ENCODE assay signal across 7 mouse cellular contexts in genomic region chr2:10785156-10785555, GRCm38 (mm10).
DNase-seq lines count a peak whose midpoint lies in the region; ATAC-seq and TF ChIP-seq lines count a peak whose summit lies in the region.

No protein-coding gene starts in this region.

- DNase-seq in midbrain, embryonic 11.5 days (ENCODE audit: low spot score, missing footprints) = peak; percentile 88
- peak; percentile 48 for DNase-seq in WW6 (ENCODE audit: low read depth, low spot score)
- DNase-seq in induced T-regulatory cell, adult 2 months (ENCODE audit: low read depth) = peak; percentile 75
- peak; percentile 8 for DNase-seq in lung, adult 2 months
- peak; percentile 18 for DNase-seq in stomach, postnatal 0 days (ENCODE audit: low spot score)

- H3K4me3 ChIP-seq in midbrain, embryonic 11.5 days (ENCODE audit: low read depth, low read length) = no peak overlapping the region
- no peak overlapping the region for H3K4me3 ChIP-seq in midbrain, embryonic 15.5 days
- no peak overlapping the region for H3K4me3 ChIP-seq in lung, adult 2 months (replicated peaks; ENCODE audit: extremely low read depth, low read depth, low read length)
- no peak overlapping the region for H3K4me3 ChIP-seq in stomach, postnatal 0 days (ENCODE audit: low read depth, low read length)

- H3K36me3 ChIP-seq in midbrain, embryonic 11.5 days (ENCODE audit: control insufficient read depth, insufficient read depth, low read length) = no peaks in the 10 kb centered on the region
- H3K36me3 ChIP-seq in midbrain, embryonic 15.5 days (replicated peaks) = no peaks in the 10 kb centered on the region
- no peaks in the 10 kb centered on the region for H3K36me3 ChIP-seq in stomach, postnatal 0 days (ENCODE audit: control insufficient read depth, insufficient read depth, low read length)

- TF ChIP-seq EP300 in stomach, postnatal 0 days (optimal IDR thresholded peaks at IDR 0.05) = no peak

- TF ChIP-seq POLR2A in lung, adult 2 months (IDR thresholded peaks at IDR 0.05; ENCODE audit: borderline replicate concordance, extremely low read depth, low read depth, low read length) = no peak

- no peak for ATAC-seq in midbrain, embryonic 11.5 days (ENCODE audit: low FRiP score)
- no peak for ATAC-seq in midbrain, embryonic 15.5 days (replicated peaks)
- ATAC-seq in common myeloid progenitor, adult 5-6 weeks (replicated peaks; ENCODE audit: low read depth, poor library complexity, severe bottlenecking) = peak; percentile 87
- no peak for ATAC-seq in stomach, postnatal 0 days (ENCODE audit: low FRiP score, low TSS enrichment)

- H3K9ac ChIP-seq in midbrain, embryonic 11.5 days (ENCODE audit: low read length) = no peak overlapping the region
- H3K9ac ChIP-seq in midbrain, embryonic 15.5 days = no peak overlapping the region
- no peak overlapping the region for H3K9ac ChIP-seq in stomach, postnatal 0 days (ENCODE audit: low read length)

- no peaks in the 10 kb centered on the region for H3K9me3 ChIP-seq in midbrain, embryonic 11.5 days (ENCODE audit: control insufficient read depth, low read length)
- H3K9me3 ChIP-seq in midbrain, embryonic 15.5 days = no peaks in the 10 kb centered on the region
- no peaks in the 10 kb centered on the region for H3K9me3 ChIP-seq in stomach, postnatal 0 days (ENCODE audit: control insufficient read depth, low read length)

- H3K27me3 ChIP-seq in midbrain, embryonic 11.5 days (ENCODE audit: control insufficient read depth, insufficient read depth, low read length) = no peaks in the 10 kb centered on the region
- H3K27me3 ChIP-seq in midbrain, embryonic 15.5 days (replicated peaks) = no peaks in the 10 kb centered on the region
- no peaks in the 10 kb centered on the region for H3K27me3 ChIP-seq in stomach, postnatal 0 days (ENCODE audit: control insufficient read depth, insufficient read depth, low read length)

- WGBS in midbrain, embryonic 11.5 days = 25% methylated on average over 2 of the region's 2 CpGs
- 24% methylated on average over 2 of the region's 2 CpGs for WGBS in midbrain, embryonic 15.5 days
- 22% methylated on average over 2 of the region's 2 CpGs for WGBS in lung, adult 2 months
- 12% methylated on average over 2 of the region's 2 CpGs for WGBS in stomach, postnatal 0 days

- H3K27ac ChIP-seq in midbrain, embryonic 11.5 days (ENCODE audit: low read depth, low read length) = no peak overlapping the region
- no peak overlapping the region for H3K27ac ChIP-seq in midbrain, embryonic 15.5 days
- H3K27ac ChIP-seq in stomach, postnatal 0 days (replicated peaks) = no peak overlapping the region

- peak; percentile 68 for TF ChIP-seq CTCF in lung, adult 2 months (IDR thresholded peaks at IDR 0.05; ENCODE audit: insufficient read depth, low read length)
- TF ChIP-seq CTCF in stomach, postnatal 0 days (IDR thresholded peaks at IDR 0.05; ENCODE audit: low read depth) = peak; percentile 82

- no peak overlapping the region for H3K4me2 ChIP-seq in midbrain, embryonic 11.5 days
- no peak overlapping the region for H3K4me2 ChIP-seq in midbrain, embryonic 15.5 days
- H3K4me2 ChIP-seq in stomach, postnatal 0 days (replicated peaks; ENCODE audit: low read depth) = no peak overlapping the region

- no peaks in the 10 kb centered on the region for H3K4me1 ChIP-seq in midbrain, embryonic 11.5 days (ENCODE audit: control insufficient read depth, insufficient read depth, low read length)
- H3K4me1 ChIP-seq in midbrain, embryonic 15.5 days = no peaks in the 10 kb centered on the region; the same call in 1 of the 2 replicates
- no peaks in the 10 kb centered on the region for H3K4me1 ChIP-seq in lung, adult 2 months (ENCODE audit: control insufficient read depth, insufficient read depth, low read length)
- H3K4me1 ChIP-seq in stomach, postnatal 0 days (replicated peaks; ENCODE audit: control insufficient read depth, insufficient read depth) = no peaks in the 10 kb centered on the region

Comparison
In these comparisons a context has a peak if more than half of its experiments do, and no peak if none do; other contexts are left out.
1. DNase-seq: peak in every context shown above with its lines; median percentile 88 in midbrain, embryonic 11.5 days; 75 in induced T-regulatory cell, adult 2 months; 48 in WW6; 18 in stomach, postnatal 0 days; 8 in lung, adult 2 months.